Mouse (Mus musculus) forebrain, embryonic 16.5 days (tissue): ENCODE measurements around the gene Clstn2. TPM values are rescaled to one million over a fixed set of nuclear protein-coding genes. Genes with fewer than 3 reads are reported as not detected.
A peak's percentile ranks its signal among the peaks of the same experiment; 100 is the strongest.

Source experiments
- ATAC-seq: fragments of 200-750 bp; cut with Nextera tagmentation; 2 replicates; pipeline ENCODE4 v1.8.0; 2017; ENCODE audit warnings: mild to moderate bottlenecking, moderate library complexity
- H3K27ac ChIP-seq: fragments of 300-500 bp; sonication (generic); 2 replicates; pipeline ENCODE4 v1.5.1; 2014; ENCODE audit warnings: low read length, control low read depth
- H3K27me3 ChIP-seq: fragments of 300-500 bp; sonication (generic); replicated peaks from 2 replicates; pipeline ENCODE4 v1.6.1; 2014; ENCODE audit warnings: low read length; ENCODE audit not compliant: control insufficient read depth, insufficient read depth
- H3K36me3 ChIP-seq: fragments of 300-500 bp; sonication (generic); 2 replicates; pipeline ENCODE4 v1.6.1; 2014; ENCODE audit not compliant: control insufficient read depth, insufficient read depth
- H3K4me1 ChIP-seq: fragments of 300-500 bp; sonication (generic); replicated peaks from 2 replicates; pipeline ENCODE4 v1.6.1; 2014; ENCODE audit warnings: low read length; ENCODE audit not compliant: control insufficient read depth, insufficient read depth
- H3K4me2 ChIP-seq: fragments of 300-500 bp; sonication (generic); 2 replicates; pipeline ENCODE4 v1.6.1; 2014; ENCODE audit warnings: mild to moderate bottlenecking, low read length, control low read depth
- H3K4me3 ChIP-seq: fragments of 300-500 bp; sonication (generic); replicated peaks from 2 replicates; pipeline ENCODE4 v1.5.1; 2014; ENCODE audit warnings: mild to moderate bottlenecking, low read length, control low read depth
- H3K9ac ChIP-seq: fragments of 300-500 bp; sonication (generic); replicated peaks from 2 replicates; pipeline ENCODE4 v1.6.1; 2014; ENCODE audit warnings: low read depth, low read length, control low read depth
- H3K9me3 ChIP-seq: fragments of 300-500 bp; sonication (generic); 2 replicates; pipeline ENCODE4 v1.6.1; 2016; ENCODE audit warnings: low read length; ENCODE audit not compliant: control insufficient read depth
- WGBS: fragments of 180-500 bp; shearing (Covaris S2); extraction: QIAGEN DNeasy Blood & Tissue Kit; methylation state at CpG from one replicate; pipeline ENCODE4 v1.1.7; 2014; 5-methylcytosine and 5-hydroxymethylcytosine counted together
- polyA plus RNA-seq: library from polyadenylated mRNA; unstranded; fragments of >200 nt; fragmentation: Nextera tagmentation; extraction: Ambion mirVana; gene quantifications from 2 replicates; pipeline ENCODE4 v1.2.1, GENCODE M21; 2015

The Clstn2 gene
- polyA plus RNA-seq, 1 experiment from 2014 or later = 21.2 TPM

GRCm38 (mm10) chr9:97534196-97534595 is 498.8 kb downstream of the Clstn2 start:
- Histone ChIP-seq H3K27me3 (no peaks in the 10 kb centered on the region), H3K4me1 (0 out of 2 replicates have a peak, but pooled peaks cover 2% of the 10 kb centered on the region), H3K9me3 (no peaks in the 10 kb centered on the region), H3K4me3 (no peak overlapping the region), H3K9ac (no peak overlapping the region), H3K36me3 (no peaks in the 10 kb centered on the region), H3K27ac (no peak overlapping the region), H3K4me2 (no peak overlapping the region)
- WGBS = 79% methylated on average over 2 of the region's 2 CpGs
- peak; percentile 76 for ATAC-seq

GRCm38 (mm10) chr9:97533306-97533705 is 499.7 kb downstream of the Clstn2 start:
- no peak overlapping the region for H3K27ac ChIP-seq
- no peaks in the 10 kb centered on the region for H3K9me3 ChIP-seq
- WGBS = 79% methylated on average over 3 of the region's 3 CpGs
- H3K9ac ChIP-seq = no peak overlapping the region
- H3K27me3 ChIP-seq = no peaks in the 10 kb centered on the region
- no peak for ATAC-seq
- H3K36me3 ChIP-seq = no peaks in the 10 kb centered on the region
- no peak overlapping the region for H3K4me2 ChIP-seq
- no peak overlapping the region for H3K4me3 ChIP-seq
- 0 out of 2 replicates have a peak, but pooled peaks cover 2% of the 10 kb centered on the region for H3K4me1 ChIP-seq

GRCm38 (mm10) chr9:97532536-97532935 is 500.4 kb downstream of the Clstn2 start:
- Histone ChIP-seq H3K9me3 (no peaks in the 10 kb centered on the region), H3K4me1 (0 out of 2 replicates have a peak, but pooled peaks cover 2% of the 10 kb centered on the region), H3K4me2 (no peak overlapping the region), H3K27ac (no peak overlapping the region), H3K27me3 (no peaks in the 10 kb centered on the region), H3K36me3 (no peaks in the 10 kb centered on the region), H3K9ac (no peak overlapping the region), H3K4me3 (no peak overlapping the region)
- ATAC-seq = no peak
- 88% methylated on average over 13 of the region's 13 CpGs for WGBS

- H3K4me2 ChIP-seq = no peak overlapping the region
- ATAC-seq = no peak
- H3K4me3 ChIP-seq = no peak overlapping the region
- 94% methylated on average over 1 of the region's 1 CpGs for WGBS
- H3K4me1 ChIP-seq = 0 out of 2 replicates have a peak, but pooled peaks cover 2% of the 10 kb centered on the region
- no peaks in the 10 kb centered on the region for H3K9me3 ChIP-seq
- no peaks in the 10 kb centered on the region for H3K36me3 ChIP-seq
- H3K27ac ChIP-seq = no peak overlapping the region
- H3K27me3 ChIP-seq = no peaks in the 10 kb centered on the region
- H3K9ac ChIP-seq = no peak overlapping the region
These were observed 505.1 kb downstream of the Clstn2 start for GRCm38 (mm10) chr9:97527926-97528325.

- no peaks in the 10 kb centered on the region for H3K27me3 ChIP-seq
- H3K4me1 ChIP-seq = 0 out of 2 replicates have a peak, but pooled peaks cover 2% of the 10 kb centered on the region
- H3K9ac ChIP-seq = no peak overlapping the region
- ATAC-seq = no peak
- no peaks in the 10 kb centered on the region for H3K9me3 ChIP-seq
- H3K4me2 ChIP-seq = no peak overlapping the region
- no peak overlapping the region for H3K4me3 ChIP-seq
- 90% methylated on average over 1 of the region's 1 CpGs for WGBS
- no peak overlapping the region for H3K27ac ChIP-seq
- H3K36me3 ChIP-seq = no peaks in the 10 kb centered on the region
These were observed 505.7 kb downstream of the Clstn2 start for GRCm38 (mm10) chr9:97527276-97527675.

GRCm38 (mm10) chr9:97525563-97525962 is 507.4 kb downstream of the Clstn2 start:
- no peak overlapping the region for H3K4me3 ChIP-seq
- no peak overlapping the region for H3K27ac ChIP-seq
- 0 out of 2 replicates have a peak, but pooled peaks cover 2% of the 10 kb centered on the region for H3K4me1 ChIP-seq
- 97% methylated on average over 3 of the region's 3 CpGs for WGBS
- H3K36me3 ChIP-seq = no peaks in the 10 kb centered on the region
- no peak overlapping the region for H3K9ac ChIP-seq
- H3K4me2 ChIP-seq = no peak overlapping the region
- no peaks in the 10 kb centered on the region for H3K27me3 ChIP-seq
- H3K9me3 ChIP-seq = no peaks in the 10 kb centered on the region
- no peak for ATAC-seq

- Histone ChIP-seq H3K4me1 (0 out of 2 replicates have a peak, but pooled peaks cover 2% of the 10 kb centered on the region), H3K27ac (peak overlapping the region; percentile 39), H3K27me3 (no peaks in the 10 kb centered on the region), H3K9ac (no peak overlapping the region), H3K36me3 (no peaks in the 10 kb centered on the region), H3K4me2 (no peak overlapping the region), H3K9me3 (no peaks in the 10 kb centered on the region), H3K4me3 (no peak overlapping the region)
- 74% methylated on average over 3 of the region's 3 CpGs for WGBS
- ATAC-seq = no peak
These were observed 508.1 kb downstream of the Clstn2 start for GRCm38 (mm10) chr9:97524861-97525260.

GRCm38 (mm10) chr9:97520771-97521170 is 512.2 kb downstream of the Clstn2 start:
- Histone ChIP-seq H3K9ac (no peak overlapping the region), H3K27ac (no peak overlapping the region), H3K27me3 (no peaks in the 10 kb centered on the region), H3K36me3 (no peaks in the 10 kb centered on the region), H3K4me3 (no peak overlapping the region), H3K9me3 (no peaks in the 10 kb centered on the region), H3K4me2 (no peak overlapping the region), H3K4me1 (0 out of 2 replicates have a peak, but pooled peaks cover 2% of the 10 kb centered on the region)
- WGBS = 94% methylated on average over 3 of the region's 3 CpGs
- no peak for ATAC-seq

GRCm38 (mm10) chr9:97517006-97517405 is 516.0 kb downstream of the Clstn2 start:
- no peak overlapping the region for H3K9ac ChIP-seq
- H3K9me3 ChIP-seq = no peaks in the 10 kb centered on the region
- H3K27me3 ChIP-seq = no peaks in the 10 kb centered on the region
- H3K27ac ChIP-seq = no peak overlapping the region
- ATAC-seq = no peak
- no peak overlapping the region for H3K4me2 ChIP-seq
- WGBS = 40% methylated on average over 3 of the region's 3 CpGs
- H3K36me3 ChIP-seq = no peaks in the 10 kb centered on the region
- H3K4me1 ChIP-seq = no peaks in the 10 kb centered on the region
- H3K4me3 ChIP-seq = no peak overlapping the region

- no peak overlapping the region for H3K27ac ChIP-seq
- H3K9ac ChIP-seq = no peak overlapping the region
- H3K27me3 ChIP-seq = no peaks in the 10 kb centered on the region
- no peak overlapping the region for H3K4me2 ChIP-seq
- no peak overlapping the region for H3K4me3 ChIP-seq
- no peaks in the 10 kb centered on the region for H3K36me3 ChIP-seq
- H3K4me1 ChIP-seq = no peaks in the 10 kb centered on the region
- H3K9me3 ChIP-seq = no peaks in the 10 kb centered on the region
- 96% methylated on average over 2 of the region's 2 CpGs for WGBS
- no peak for ATAC-seq
These were observed 518.3 kb downstream of the Clstn2 start for GRCm38 (mm10) chr9:97514639-97515038.
